Mouse (Mus musculus): ENCODE data around the gene S100a6. TPM values are rescaled to one million over a fixed set of nuclear protein-coding genes. Genes with fewer than 3 reads are reported as not detected.

Gene S100a6
- 95.8 and 129 TPM in 2 replicates for polyA plus RNA-seq (2012; rRNA removed)

DNA sequence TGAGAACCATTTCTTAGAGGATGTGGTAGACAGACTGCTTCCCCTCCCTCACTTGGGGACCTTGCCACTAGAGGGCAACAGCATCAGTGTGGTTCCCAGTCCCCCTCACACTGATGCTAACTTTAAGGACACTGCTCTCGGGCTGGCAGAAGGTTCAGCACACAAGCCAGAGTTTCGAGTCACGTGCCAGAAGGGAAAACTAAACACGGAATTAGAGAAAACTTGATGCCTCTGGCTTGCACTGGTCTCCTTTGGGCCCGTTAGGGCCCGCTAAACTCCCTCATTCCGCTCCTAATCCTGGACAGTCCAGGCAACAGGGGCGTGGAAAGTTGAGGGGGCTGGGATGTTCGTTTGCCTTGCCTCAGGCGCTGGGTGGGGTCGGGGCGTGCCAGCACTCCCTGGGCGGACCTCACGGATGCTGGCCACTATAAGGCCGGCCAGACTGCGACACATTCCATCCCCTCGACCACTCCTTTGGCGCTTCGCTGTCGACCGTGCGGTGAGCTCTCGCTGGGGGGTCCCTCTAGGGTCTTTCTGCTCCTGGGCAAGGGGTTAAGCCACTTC lies at the start of gene S100a6:
Gene S100a6, plus strand, starts transcription at position 155 of the 564 bp plus-strand sequence.
- peak within 1 kb of the TSS; percentile 63 for H3K4me3 ChIP-seq (ENCODE audit: insufficient read depth, low read depth, low read length)
- no peaks in the 10 kb centered on the region for H3K4me1 ChIP-seq (ENCODE audit: control insufficient read depth, insufficient read depth, low read length)
- TF ChIP-seq CTCF (conservative IDR thresholded peaks at IDR 0.05; ENCODE audit: insufficient read depth, insufficient read length, low read depth, low read length), result peak; percentile 72
- TF ChIP-seq POLR2A (IDR thresholded peaks at IDR 0.05; ENCODE audit: low read depth, low read length), result no peak
- peak; percentile 62 for DNase-seq
- H3K27me3 ChIP-seq (replicated peaks; ENCODE audit: control insufficient read depth, insufficient read depth, low read length), result no peaks in the 10 kb centered on the region
- WGBS, result 3% methylated on average over 23 of the region's 23 CpGs
- H3K36me3 ChIP-seq (ENCODE audit: control insufficient read depth, insufficient read depth, low read length), result no peaks in the 10 kb centered on the region
- H3K27ac ChIP-seq (ENCODE audit: insufficient read depth, low read depth, low read length), result peak within 1 kb of the TSS; percentile 73

DNA sequence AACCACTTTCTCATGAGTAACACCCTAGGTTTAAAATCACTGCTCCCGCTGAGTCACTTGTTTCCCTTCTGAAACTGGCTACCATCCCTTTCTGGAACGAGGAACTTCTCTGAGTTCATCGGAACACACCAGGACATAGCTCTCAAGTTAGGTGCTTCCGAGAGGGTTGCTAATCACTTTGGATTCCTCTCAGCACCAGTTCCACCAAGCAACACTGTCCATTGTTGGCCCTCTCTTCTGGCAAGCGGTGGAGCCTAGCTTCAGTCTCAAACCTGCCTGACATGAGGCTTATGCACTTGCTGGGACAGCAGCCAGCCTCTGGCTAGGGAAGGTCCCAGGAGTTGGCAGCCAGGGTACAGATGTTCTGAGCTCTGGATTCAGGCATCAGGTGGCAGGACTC lies 38.0 kb upstream of the S100a6 start:
- DNase-seq, result no peak
- Histone ChIP-seq H3K36me3 (ENCODE audit: control insufficient read depth, insufficient read depth, low read length) (no peaks in the 10 kb centered on the region), H3K4me3 (ENCODE audit: insufficient read depth, low read depth, low read length) (no peak overlapping the region), H3K4me1 (ENCODE audit: control insufficient read depth, insufficient read depth, low read length) (no peaks in the 10 kb centered on the region), H3K27ac (ENCODE audit: insufficient read depth, low read depth, low read length) (no peak overlapping the region), H3K27me3 (replicated peaks; ENCODE audit: control insufficient read depth, insufficient read depth, low read length) (no peaks in the 10 kb centered on the region)
- 85% methylated on average over 5 of the region's 5 CpGs for WGBS
- TF ChIP-seq CTCF (conservative IDR thresholded peaks at IDR 0.05; ENCODE audit: insufficient read depth, insufficient read length, low read depth, low read length), result no peak
- TF ChIP-seq POLR2A (IDR thresholded peaks at IDR 0.05; ENCODE audit: low read depth, low read length), result no peak

DNA sequence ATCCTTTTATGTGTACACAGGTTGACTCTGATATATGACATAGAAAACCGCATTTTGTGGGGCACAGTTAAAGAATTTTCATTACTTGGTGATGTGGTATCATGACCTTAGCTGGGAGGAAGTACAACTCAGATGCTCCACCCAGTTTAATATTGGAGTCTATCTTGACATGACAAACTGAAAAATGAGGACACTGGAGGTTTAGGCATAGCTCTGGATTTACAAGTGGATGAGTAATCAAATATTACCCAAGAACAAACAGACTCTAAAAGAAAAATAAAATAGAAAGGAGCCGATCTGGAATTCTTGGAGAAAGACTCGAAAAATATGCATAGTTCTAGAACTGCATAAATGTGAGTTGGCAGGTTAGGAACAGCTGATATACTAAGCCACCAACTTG lies 37.4 kb upstream of the S100a6 start:
- H3K4me1 ChIP-seq (ENCODE audit: control insufficient read depth, insufficient read depth, low read length), result no peaks in the 10 kb centered on the region
- no peak overlapping the region for H3K27ac ChIP-seq (ENCODE audit: insufficient read depth, low read depth, low read length)
- DNase-seq, result no peak
- H3K4me3 ChIP-seq (ENCODE audit: insufficient read depth, low read depth, low read length), result no peak overlapping the region
- WGBS, result 59% methylated on average over 3 of the region's 3 CpGs
- no peaks in the 10 kb centered on the region for H3K27me3 ChIP-seq (replicated peaks; ENCODE audit: control insufficient read depth, insufficient read depth, low read length)
- H3K36me3 ChIP-seq (ENCODE audit: control insufficient read depth, insufficient read depth, low read length), result no peaks in the 10 kb centered on the region
- no peak for TF ChIP-seq POLR2A (IDR thresholded peaks at IDR 0.05; ENCODE audit: low read depth, low read length)

DNA sequence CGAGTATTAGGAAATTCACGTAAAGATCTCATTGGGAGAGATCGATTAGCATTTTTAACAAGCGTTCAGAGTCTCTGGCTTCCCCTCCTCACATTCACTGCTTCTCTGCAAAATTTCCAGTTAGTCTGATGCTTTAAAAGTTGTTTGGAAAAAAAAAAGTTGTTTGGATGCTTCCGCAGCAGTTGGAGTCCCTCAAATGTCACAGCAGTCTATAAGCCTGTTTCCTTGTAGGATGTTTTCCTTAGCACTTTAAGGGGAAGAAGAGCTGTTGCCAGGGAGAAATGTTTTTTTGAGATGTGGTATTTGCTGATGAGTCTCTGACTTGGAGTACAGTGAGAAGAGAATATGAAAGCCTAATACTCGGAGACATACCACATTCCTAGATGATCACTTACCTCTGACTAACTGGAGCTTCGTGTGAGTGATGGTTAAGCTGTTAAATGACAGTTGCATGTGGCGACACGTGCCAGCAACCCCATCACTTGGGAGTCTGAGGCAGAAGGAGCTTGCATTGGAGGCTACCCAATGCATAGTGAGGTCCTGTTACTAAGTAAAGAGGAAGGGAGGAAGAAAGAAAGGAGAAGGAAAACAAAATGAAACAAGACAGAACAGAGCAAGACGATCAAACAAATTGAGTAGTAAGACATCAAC lies 36.2 kb upstream of the S100a6 start:
- Histone ChIP-seq H3K27ac (ENCODE audit: insufficient read depth, low read depth, low read length) (no peak overlapping the region), H3K4me1 (ENCODE audit: control insufficient read depth, insufficient read depth, low read length) (no peaks in the 10 kb centered on the region), H3K36me3 (ENCODE audit: control insufficient read depth, insufficient read depth, low read length) (no peaks in the 10 kb centered on the region), H3K4me3 (ENCODE audit: insufficient read depth, low read depth, low read length) (no peak overlapping the region), H3K27me3 (replicated peaks; ENCODE audit: control insufficient read depth, insufficient read depth, low read length) (no peaks in the 10 kb centered on the region)
- DNase-seq, result no peak
- 62% methylated on average over 10 of the region's 10 CpGs for WGBS
- no peak for TF ChIP-seq CTCF (conservative IDR thresholded peaks at IDR 0.05; ENCODE audit: insufficient read depth, insufficient read length, low read depth, low read length)
- TF ChIP-seq POLR2A (IDR thresholded peaks at IDR 0.05; ENCODE audit: low read depth, low read length), result no peak

DNA sequence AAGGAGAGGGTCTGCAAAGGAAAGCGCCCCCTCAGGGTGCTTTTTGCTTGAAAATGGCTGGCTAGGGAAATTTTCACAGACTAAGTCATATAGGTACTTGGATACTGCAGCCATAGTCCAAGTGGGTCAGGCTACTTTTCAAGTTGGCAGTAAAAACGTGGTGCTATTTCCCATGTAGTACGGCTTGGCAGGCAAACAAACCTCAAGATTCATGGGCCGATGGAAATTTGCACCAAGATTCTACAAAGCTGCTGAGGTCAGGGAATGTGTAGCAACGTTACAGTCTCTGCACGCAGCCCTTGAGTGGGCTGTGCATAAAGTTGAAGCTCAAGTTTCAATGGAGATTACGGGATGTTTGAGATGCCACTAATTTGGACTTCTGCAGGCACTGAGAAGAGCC lies 33.2 kb upstream of the S100a6 start:
- no peak overlapping the region for H3K4me3 ChIP-seq (ENCODE audit: insufficient read depth, low read depth, low read length)
- no peak overlapping the region for H3K27ac ChIP-seq (ENCODE audit: insufficient read depth, low read depth, low read length)
- H3K36me3 ChIP-seq (ENCODE audit: control insufficient read depth, insufficient read depth, low read length), result no peaks in the 10 kb centered on the region
- 42% methylated on average over 7 of the region's 7 CpGs for WGBS
- no peak for DNase-seq
- no peaks in the 10 kb centered on the region for H3K27me3 ChIP-seq (replicated peaks; ENCODE audit: control insufficient read depth, insufficient read depth, low read length)
- H3K4me1 ChIP-seq (ENCODE audit: control insufficient read depth, insufficient read depth, low read length), result no peaks in the 10 kb centered on the region
- TF ChIP-seq CTCF (conservative IDR thresholded peaks at IDR 0.05; ENCODE audit: insufficient read depth, insufficient read length, low read depth, low read length) (no peak), POLR2A (IDR thresholded peaks at IDR 0.05; ENCODE audit: low read depth, low read length) (no peak)

DNA sequence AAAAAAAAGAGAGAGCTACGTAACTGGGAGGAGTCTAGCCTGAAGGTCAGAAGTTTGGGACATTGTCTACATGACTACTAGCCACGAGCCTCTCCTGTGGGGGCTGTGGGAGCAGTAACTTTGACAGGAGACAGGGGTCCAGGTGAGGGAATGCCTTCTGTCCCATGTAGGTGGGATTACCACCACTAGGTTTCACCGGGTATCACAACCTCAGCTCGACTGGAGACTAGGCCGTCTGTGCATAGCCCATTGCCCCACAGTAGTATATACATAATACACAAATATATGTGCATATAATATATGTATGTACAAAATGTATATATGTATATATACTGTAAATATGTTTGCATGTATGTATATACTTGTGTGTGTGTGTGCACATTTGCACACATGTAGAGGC lies 31.5 kb upstream of the S100a6 start:
- TF ChIP-seq CTCF (conservative IDR thresholded peaks at IDR 0.05; ENCODE audit: insufficient read depth, insufficient read length, low read depth, low read length) (no peak), POLR2A (IDR thresholded peaks at IDR 0.05; ENCODE audit: low read depth, low read length) (no peak)
- Histone ChIP-seq H3K36me3 (ENCODE audit: control insufficient read depth, insufficient read depth, low read length) (no peaks in the 10 kb centered on the region), H3K4me1 (ENCODE audit: control insufficient read depth, insufficient read depth, low read length) (no peaks in the 10 kb centered on the region), H3K27ac (ENCODE audit: insufficient read depth, low read depth, low read length) (no peak overlapping the region), H3K4me3 (ENCODE audit: insufficient read depth, low read depth, low read length) (no peak overlapping the region), H3K27me3 (replicated peaks; ENCODE audit: control insufficient read depth, insufficient read depth, low read length) (no peaks in the 10 kb centered on the region)
- DNase-seq, result no peak
- 97% methylated on average over 5 of the region's 5 CpGs for WGBS

DNA sequence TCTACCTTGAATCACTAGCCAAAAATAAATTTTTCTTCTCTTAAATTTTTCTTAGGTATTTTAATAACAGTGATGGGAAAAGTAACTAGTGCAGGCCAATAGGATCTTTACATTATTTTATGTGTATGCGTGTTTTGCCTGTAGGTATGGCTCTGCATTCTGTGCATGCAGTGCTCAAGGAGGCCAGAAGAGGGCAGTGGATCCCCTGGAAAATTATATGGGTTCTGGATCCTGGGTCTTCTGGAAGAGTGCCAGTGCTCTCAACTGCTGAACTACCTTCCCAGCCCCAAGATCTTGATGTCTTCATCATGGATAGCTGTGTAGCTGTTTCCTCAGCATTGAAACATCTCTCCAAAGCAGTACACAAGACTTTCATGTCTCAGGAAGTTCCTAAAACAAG lies 30.5 kb upstream of the S100a6 start:
- Histone ChIP-seq H3K4me1 (ENCODE audit: control insufficient read depth, insufficient read depth, low read length) (no peaks in the 10 kb centered on the region), H3K36me3 (ENCODE audit: control insufficient read depth, insufficient read depth, low read length) (no peaks in the 10 kb centered on the region), H3K27me3 (replicated peaks; ENCODE audit: control insufficient read depth, insufficient read depth, low read length) (no peaks in the 10 kb centered on the region), H3K4me3 (ENCODE audit: insufficient read depth, low read depth, low read length) (no peak overlapping the region), H3K27ac (ENCODE audit: insufficient read depth, low read depth, low read length) (no peak overlapping the region)
- DNase-seq, result no peak
- TF ChIP-seq POLR2A (IDR thresholded peaks at IDR 0.05; ENCODE audit: low read depth, low read length), result no peak
- no peak for TF ChIP-seq CTCF (conservative IDR thresholded peaks at IDR 0.05; ENCODE audit: insufficient read depth, insufficient read length, low read depth, low read length)
- WGBS, result 100% methylated on average over 1 of the region's 1 CpGs

All from kidney, adult 2 months (tissue).